Mouse (Mus musculus): ENCODE measurements around the gene Cep135.

GRCm38 (mm10) chr5:76591885-76592284 is 3.4 kb downstream of the Cep135 start:
- TF ChIP-seq POLR2A (IDR thresholded peaks at IDR 0.05; ENCODE audit: borderline replicate concordance, low read depth, low read length) (no peak), CTCF (IDR thresholded peaks at IDR 0.05; ENCODE audit: low read depth, low read length) (no peak)

All from bone marrow macrophage, adult 2 months (primary cell).